Mouse (Mus musculus) stomach, embryonic 16.5 days (tissue): Measurements from ENCODE around the gene Gal3st4. TPM values are rescaled to one million over a fixed set of nuclear protein-coding genes. Genes with fewer than 3 reads are reported as not detected.

Source experiments
- ATAC-seq: fragments of 200-750 bp; cut with Nextera tagmentation; 2 replicates; pipeline ENCODE4 v1.8.0; 2017; ENCODE audit warnings: moderate number of reproducible peaks, moderate TSS enrichment; ENCODE audit not compliant: insufficient read depth, low FRiP score
- H3K27ac ChIP-seq: fragments of 300-500 bp; sonication (generic); 2 replicates; pipeline ENCODE4 v1.5.1; 2014; ENCODE audit warnings: low read length
- H3K27me3 ChIP-seq: fragments of 300-500 bp; sonication (generic); 2 replicates; pipeline ENCODE4 v1.6.1; 2014; ENCODE audit warnings: low read length, control low read depth, mixed read lengths; ENCODE audit not compliant: control insufficient read depth, insufficient read depth
- H3K36me3 ChIP-seq: fragments of 300-500 bp; sonication (generic); 2 replicates; pipeline ENCODE4 v1.6.1; 2014; ENCODE audit warnings: low read length; ENCODE audit not compliant: control insufficient read depth, insufficient read depth
- H3K4me1 ChIP-seq: fragments of 300-500 bp; sonication (generic); 2 replicates; pipeline ENCODE4 v1.6.1; 2014; ENCODE audit warnings: low read length, control low read depth, mixed read lengths; ENCODE audit not compliant: control insufficient read depth, insufficient read depth
- H3K4me2 ChIP-seq: fragments of 300-500 bp; sonication (generic); 2 replicates; pipeline ENCODE4 v1.6.1; 2014; ENCODE audit warnings: low read depth, low read length, mixed read lengths
- H3K4me3 ChIP-seq: fragments of 300-500 bp; sonication (generic); replicated peaks from 2 replicates; pipeline ENCODE4 v1.5.1; 2014; ENCODE audit warnings: mild to moderate bottlenecking, low read length
- H3K9ac ChIP-seq: fragments of 300-500 bp; sonication (generic); 2 replicates; pipeline ENCODE4 v1.6.1; 2014; ENCODE audit warnings: low read length
- H3K9me3 ChIP-seq: fragments of 300-500 bp; sonication (generic); replicated peaks from 2 replicates; pipeline ENCODE4 v1.6.1; 2016; ENCODE audit warnings: low read length, control low read depth; ENCODE audit not compliant: control insufficient read depth
- WGBS: fragments of 180-500 bp; shearing (Covaris S2); extraction: QIAGEN DNeasy Blood & Tissue Kit; methylation state at CpG from one replicate; pipeline ENCODE4 v1.1.7; 2014; 5-methylcytosine and 5-hydroxymethylcytosine counted together
- polyA plus RNA-seq: library from polyadenylated mRNA; unstranded; fragments of >200 nt; fragmentation: Nextera tagmentation; extraction: Ambion mirVana; gene quantifications from 2 replicates; pipeline ENCODE4 v1.2.1, GENCODE M21; 2015

The Gal3st4 gene
- 3.8 and 4.5 TPM in 2 replicates for polyA plus RNA-seq

DNA sequence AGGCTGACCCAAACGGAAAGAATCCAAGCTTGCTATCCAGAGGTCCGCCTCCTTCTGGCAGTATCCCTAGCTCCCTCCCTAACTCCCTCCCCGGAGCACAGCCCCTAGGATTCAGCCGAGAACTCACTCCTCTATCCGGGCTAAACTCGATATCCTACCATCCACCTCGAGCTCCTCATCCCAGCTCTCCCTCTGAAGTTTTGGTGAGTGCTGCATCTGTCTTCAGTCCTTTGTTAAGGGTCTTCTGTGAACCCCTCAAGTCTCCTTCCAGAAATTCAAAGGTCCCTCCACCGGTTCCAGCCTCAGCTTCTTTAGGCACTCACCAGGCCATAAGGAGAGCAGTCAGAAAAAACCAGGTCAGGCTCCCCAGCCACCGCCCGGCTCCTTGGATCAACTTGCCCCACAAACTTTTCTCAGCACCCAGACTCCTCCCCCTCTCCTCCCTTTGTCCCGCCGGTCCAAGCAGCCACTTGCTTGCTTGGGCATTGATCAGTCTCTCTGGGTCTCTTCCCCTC, at the start of gene Gal3st4:
Gene Gal3st4, minus strand, starts transcription at position 432 of the 515 bp plus-strand sequence.
- Histone ChIP-seq H3K4me2 (peak within 1 kb of the TSS; percentile 49), H3K9ac (peak within 1 kb of the TSS; percentile 68), H3K27me3 (no peaks in the 10 kb centered on the region), H3K36me3 (no peaks in the 10 kb centered on the region), H3K4me3 (peak within 1 kb of the TSS; percentile 36), H3K4me1 (peaks cover 19% of the 10 kb centered on the region; the same call in 1 of the 2 replicates), H3K27ac (peak within 1 kb of the TSS; percentile 73), H3K9me3 (no peaks in the 10 kb centered on the region)
- ATAC-seq, result peak; percentile 59; the same call in 1 of the 2 replicates
- 4% methylated on average over 12 of the region's 12 CpGs for WGBS

DNA sequence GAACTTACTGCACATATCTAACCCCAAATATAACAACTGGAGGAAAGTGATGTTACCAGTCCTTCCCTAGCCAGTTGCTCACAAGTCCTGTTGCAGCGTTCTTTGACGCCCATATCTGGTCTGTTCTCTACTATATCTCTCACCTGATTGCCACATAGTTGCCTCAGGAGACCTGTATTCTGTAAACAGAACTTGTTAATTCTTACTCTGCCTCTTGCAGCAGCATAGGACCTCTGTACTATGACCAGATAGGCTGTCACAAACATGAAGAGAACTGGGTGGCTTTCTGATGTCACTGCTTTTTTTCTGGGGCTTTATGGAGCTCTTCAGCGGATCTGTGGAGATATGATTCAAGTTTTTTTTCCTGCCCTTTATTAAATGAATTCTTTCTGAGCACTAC, 40.2 kb upstream of the Gal3st4 start:
- Histone ChIP-seq H3K4me3 (no peak overlapping the region), H3K27me3 (no peaks in the 10 kb centered on the region), H3K27ac (no peak overlapping the region), H3K4me2 (no peak overlapping the region), H3K36me3 (no peaks in the 10 kb centered on the region), H3K9me3 (no peaks in the 10 kb centered on the region), H3K9ac (no peak overlapping the region), H3K4me1 (no peaks in the 10 kb centered on the region)
- no peak for ATAC-seq
- WGBS, result 87% methylated on average over 3 of the region's 3 CpGs

DNA sequence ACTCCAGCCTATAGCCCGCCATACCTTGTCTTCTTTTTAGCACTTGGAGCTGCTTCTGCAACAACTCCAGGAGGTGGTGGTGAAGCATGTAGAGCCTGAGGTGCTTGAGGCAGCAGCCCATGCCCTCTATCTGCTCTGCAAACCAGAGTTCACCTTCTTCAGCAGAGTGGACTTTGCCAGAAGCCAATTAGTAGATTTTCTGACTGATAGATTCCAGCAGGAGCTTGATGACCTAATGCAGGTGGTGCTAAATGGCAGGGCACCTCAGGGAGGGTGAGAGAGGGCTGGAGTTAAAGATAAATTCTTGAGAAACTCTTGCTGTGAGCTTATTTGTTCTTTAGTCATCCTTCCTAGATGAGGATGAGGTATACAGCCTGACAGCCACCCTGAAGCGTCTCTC, 27.0 kb upstream of the Gal3st4 start:
- no peaks in the 10 kb centered on the region for H3K9me3 ChIP-seq
- no peaks in the 10 kb centered on the region for H3K27me3 ChIP-seq
- no peak overlapping the region for H3K4me2 ChIP-seq
- 88% methylated on average over 2 of the region's 2 CpGs for WGBS
- H3K9ac ChIP-seq, result no peak overlapping the region
- no peaks in the 10 kb centered on the region for H3K4me1 ChIP-seq
- no peaks in the 10 kb centered on the region for H3K36me3 ChIP-seq
- no peak overlapping the region for H3K4me3 ChIP-seq
- no peak for ATAC-seq
- no peak overlapping the region for H3K27ac ChIP-seq

DNA sequence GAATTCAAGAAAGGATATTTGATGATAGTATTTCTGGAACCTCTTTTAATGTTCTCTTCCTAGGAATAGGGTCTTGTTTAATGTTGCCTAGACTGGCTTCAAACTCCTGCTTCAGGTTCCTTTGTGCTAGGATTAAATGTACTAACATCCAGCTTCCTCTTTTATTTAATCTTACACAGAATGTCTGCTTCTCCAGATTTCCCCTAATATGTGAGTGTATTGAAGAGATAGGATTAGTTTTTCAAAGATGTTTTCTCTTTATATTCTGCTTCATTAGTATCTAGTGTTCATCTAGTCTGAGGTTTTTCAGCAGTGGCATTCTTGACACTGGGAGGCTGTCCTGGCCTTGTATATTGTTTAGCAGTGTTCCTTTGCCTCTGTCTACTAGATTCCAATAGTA, 21.5 kb upstream of the Gal3st4 start:
- Histone ChIP-seq H3K27me3 (no peaks in the 10 kb centered on the region), H3K4me3 (no peak overlapping the region), H3K36me3 (no peaks in the 10 kb centered on the region), H3K27ac (no peak overlapping the region), H3K9ac (no peak overlapping the region), H3K9me3 (no peaks in the 10 kb centered on the region), H3K4me2 (no peak overlapping the region), H3K4me1 (no peaks in the 10 kb centered on the region)
- no peak for ATAC-seq

DNA sequence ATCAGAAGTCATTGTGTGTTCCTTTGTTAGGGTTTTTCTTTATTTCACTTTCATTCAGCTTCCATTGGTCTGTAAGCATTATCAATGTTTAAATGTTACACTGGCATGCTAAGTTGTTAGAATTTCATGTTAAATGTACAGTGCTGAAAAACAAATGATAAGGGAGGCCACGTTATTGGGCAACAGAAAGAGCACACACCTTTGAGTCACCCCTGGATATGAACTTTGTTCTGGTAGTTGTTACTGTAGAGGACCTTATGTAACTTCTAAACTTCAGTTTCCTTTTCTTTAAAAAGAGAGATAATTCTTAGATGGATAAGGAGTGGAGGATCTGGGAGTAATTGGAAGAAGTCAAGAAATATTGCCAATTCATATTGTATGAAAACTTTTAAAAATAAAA, 19.0 kb upstream of the Gal3st4 start:
- ATAC-seq, result no peak
- Histone ChIP-seq H3K9me3 (no peaks in the 10 kb centered on the region), H3K4me2 (no peak overlapping the region), H3K4me1 (no peaks in the 10 kb centered on the region), H3K27me3 (no peaks in the 10 kb centered on the region), H3K36me3 (no peaks in the 10 kb centered on the region), H3K27ac (no peak overlapping the region), H3K4me3 (no peak overlapping the region), H3K9ac (no peak overlapping the region)
- 67% methylated on average over 1 of the region's 1 CpGs for WGBS

DNA sequence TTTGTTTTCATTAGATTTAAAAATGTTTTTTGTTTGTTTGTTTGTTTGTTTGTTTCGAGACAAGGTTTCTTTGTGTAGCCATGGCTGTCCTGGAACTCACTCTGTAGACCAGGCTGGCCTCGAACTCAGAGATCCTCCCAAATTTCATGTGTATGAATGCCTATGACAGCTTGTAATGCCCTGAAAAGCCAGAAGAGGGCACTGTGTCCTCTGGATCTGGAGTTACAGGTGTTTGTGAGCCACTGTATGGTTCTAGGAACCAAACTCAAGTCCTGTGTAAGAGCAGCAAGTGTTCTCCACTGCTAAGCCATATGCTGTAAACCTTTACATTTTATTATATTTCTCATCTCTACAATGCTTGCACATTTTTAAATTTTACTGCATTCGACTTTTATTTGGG, 15.2 kb upstream of the Gal3st4 start:
- H3K4me2 ChIP-seq, result no peak overlapping the region
- no peaks in the 10 kb centered on the region for H3K27me3 ChIP-seq
- no peaks in the 10 kb centered on the region for H3K9me3 ChIP-seq
- no peak overlapping the region for H3K27ac ChIP-seq
- H3K9ac ChIP-seq, result no peak overlapping the region
- no peak overlapping the region for H3K4me3 ChIP-seq
- H3K36me3 ChIP-seq, result no peaks in the 10 kb centered on the region
- ATAC-seq, result no peak
- WGBS, result 75% methylated on average over 3 of the region's 3 CpGs
- no peaks in the 10 kb centered on the region for H3K4me1 ChIP-seq

DNA sequence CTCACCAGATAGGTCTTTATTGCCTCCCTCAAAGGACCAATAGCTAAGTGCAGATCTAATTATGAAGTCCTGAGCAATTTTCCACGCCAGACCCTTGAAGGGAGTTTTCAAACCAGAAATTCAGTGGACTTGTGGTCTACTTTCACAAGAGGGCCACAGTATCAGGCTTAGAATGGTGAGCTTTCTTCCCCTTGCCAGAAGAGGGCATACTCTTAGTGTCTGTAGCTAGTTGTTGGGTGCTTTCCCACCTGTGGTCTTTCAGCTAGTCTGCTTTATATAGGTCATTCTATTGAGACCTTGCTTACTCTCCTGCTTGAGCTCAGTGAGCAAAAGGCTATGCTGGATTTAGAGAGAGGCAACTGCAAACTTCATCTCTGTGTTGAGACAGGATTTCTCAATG, 10.9 kb upstream of the Gal3st4 start:
- H3K36me3 ChIP-seq, result no peaks in the 10 kb centered on the region
- 57% methylated on average over 1 of the region's 1 CpGs for WGBS
- peaks cover 4% of the 10 kb centered on the region; the same call in 1 of the 2 replicates for H3K9me3 ChIP-seq
- H3K27ac ChIP-seq, result no peak overlapping the region
- no peak overlapping the region for H3K4me2 ChIP-seq
- peaks cover 11% of the 10 kb centered on the region; the same call in 1 of the 2 replicates for H3K4me1 ChIP-seq
- no peak overlapping the region for H3K4me3 ChIP-seq
- H3K27me3 ChIP-seq, result no peaks in the 10 kb centered on the region
- H3K9ac ChIP-seq, result no peak overlapping the region
- ATAC-seq, result no peak

DNA sequence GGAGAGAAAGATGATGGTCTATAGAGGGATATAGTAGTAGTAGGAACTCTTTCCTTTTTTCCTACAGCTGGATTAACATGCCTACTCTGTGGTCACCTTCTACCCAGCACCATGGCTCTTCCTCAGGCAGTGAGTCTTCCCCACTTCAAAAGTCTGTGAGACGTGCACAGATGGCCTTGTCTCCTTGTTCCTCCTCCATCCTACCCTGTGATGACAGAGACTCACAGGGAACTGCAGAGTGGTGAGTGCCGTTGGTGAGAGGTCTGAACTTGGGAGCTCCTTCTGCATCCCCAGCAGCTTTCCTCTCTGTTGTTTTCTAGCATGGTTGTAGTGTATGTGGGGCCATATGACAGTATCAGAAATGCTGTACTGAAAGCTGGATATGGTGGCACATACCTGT, 9.2 kb upstream of the Gal3st4 start:
- ATAC-seq, result no peak
- no peaks in the 10 kb centered on the region for H3K27me3 ChIP-seq
- H3K9ac ChIP-seq, result no peak overlapping the region
- peaks cover 4% of the 10 kb centered on the region; the same call in 1 of the 2 replicates for H3K9me3 ChIP-seq
- 78% methylated on average over 2 of the region's 2 CpGs for WGBS
- peaks cover 11% of the 10 kb centered on the region; the same call in 1 of the 2 replicates for H3K4me1 ChIP-seq
- H3K4me2 ChIP-seq, result no peak overlapping the region
- H3K27ac ChIP-seq, result no peak overlapping the region
- H3K36me3 ChIP-seq, result no peaks in the 10 kb centered on the region
- no peak overlapping the region for H3K4me3 ChIP-seq

DNA sequence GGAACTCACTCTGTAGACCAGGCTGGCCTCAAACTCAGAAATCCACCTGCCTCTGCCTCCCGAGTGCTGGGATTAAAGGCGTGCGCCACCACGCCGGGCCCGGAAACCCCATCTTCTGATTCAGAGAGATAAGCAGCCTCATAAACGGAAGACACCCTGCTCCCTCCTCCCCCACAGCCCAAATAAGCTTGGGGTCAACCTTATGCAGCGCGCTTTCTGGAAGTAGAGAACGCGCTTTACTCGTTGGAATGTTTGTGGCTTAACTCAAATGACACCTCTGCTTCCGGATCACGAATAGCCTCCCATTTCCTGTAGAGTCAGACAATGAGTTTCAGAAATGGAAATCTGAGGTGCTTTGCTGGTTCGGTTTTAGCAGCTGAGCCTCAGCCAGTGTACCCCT, 8.2 kb upstream of the Gal3st4 start:
- Histone ChIP-seq H3K27ac (no peak overlapping the region), H3K27me3 (no peaks in the 10 kb centered on the region), H3K9ac (no peak overlapping the region), H3K4me3 (no peak overlapping the region), H3K9me3 (peaks cover 4% of the 10 kb centered on the region; the same call in 1 of the 2 replicates), H3K4me1 (peaks cover 16% of the 10 kb centered on the region; the same call in 1 of the 2 replicates), H3K36me3 (no peaks in the 10 kb centered on the region), H3K4me2 (no peak overlapping the region)
- ATAC-seq, result no peak
- WGBS, result 89% methylated on average over 15 of the region's 15 CpGs
